Mouse (Mus musculus) embryonic stem cell, embryonic (primary cell): ENCODE measurements around the gene Tmprss6.

Experiments used
- CTCF ChIA-PET, 4 experiments: fragments of 300-600 bp in 2 of 4; fragments of 350-600 bp in 2 of 4; sonication (Branson Sonifier 250); formaldehyde crosslinking; loops; one replicate each; lab custom pipeline; 2022; ENCODE audit warnings: inconsistent platforms in 2 of 4; lab: Charles Lee
- POLR2A ChIA-PET, 4 experiments: fragments of 300-600 bp in 2 of 4; fragments of 350-600 bp in 2 of 4; sonication (Branson Sonifier 250); formaldehyde crosslinking; loops; one replicate each; lab custom pipeline; 2022; ENCODE audit warnings: antibody characterized with exemption in 4 of 4, inconsistent platforms in 1 of 4; lab: Charles Lee

Gene Tmprss6

GRCm38 (mm10) chr15:78422046-78422956 lies 46.1 kb downstream of the Tmprss6 start:
- POLR2A ChIA-PET = interaction anchor here in 3 of 4 experiments (0.6 to 8.1 kb wide), 10 partner anchors 9 to 452 kb away, joined by 3 to 128 read pairs (median 5); partner anchors contain the start of genes Mpst (in 3 of the 3), Tst (in 2 of the 3) and Eif3d (in 1 of the 3)
- CTCF ChIA-PET = interaction anchor here (0.5 to 1.9 kb wide), 42 partner anchors 9 to 1354 kb away, joined by 3 to 15 read pairs (median 4); partner anchors contain the start of genes Mpst (in 2 of the 4), Tst (in 2 of the 4) and Txn2 (in 1 of the 4)

GRCm38 (mm10) chr15:78420395-78420794 lies 48.0 kb downstream of the Tmprss6 start:
- CTCF ChIA-PET = interaction anchor here in 3 of 4 experiments (0.5 to 0.8 kb wide), 5 partner anchors 14 to 412 kb away, joined by 3 to 5 read pairs (median 3); partner anchors contain the start of genes Mpst (in 1 of the 3) and Tst (in 1 of the 3)
- POLR2A ChIA-PET = interaction anchor here in 2 of 4 experiments (0.6 to 8.1 kb wide), 3 partner anchors 13 to 194 kb away, joined by 3 to 128 read pairs (median 26); partner anchors contain the start of genes Mpst (in 2 of the 2) and Tst (in 1 of the 2)

- ChIA-PET CTCF (interaction anchor here in 1 of 4 experiments (0.7 kb wide), 1 partner anchor 25 kb away, joined by 4 read pairs; no protein-coding TSS in a partner anchor), POLR2A (interaction anchor here in 3 of 4 experiments (0.5 to 2.9 kb wide), 6 partner anchors 8 to 554 kb away, joined by 4 to 11 read pairs (median 6); partner anchors contain the start of genes Mpst (in 3 of the 3) and Tst (in 1 of the 3))
These were observed 51.5 kb downstream of the Tmprss6 start for GRCm38 (mm10) chr15:78416937-78417336.

- ChIA-PET CTCF (interaction anchor here in 1 of 4 experiments (0.9 kb wide), 1 partner anchor 9 kb away, joined by 5 read pairs; no protein-coding TSS in a partner anchor), POLR2A (interaction anchor here in 1 of 4 experiments (0.6 kb wide), 1 partner anchor 8 kb away, joined by 3 read pairs; the partner anchor contains the start of genes Mpst and Tst)
These were observed 54.3 kb downstream of the Tmprss6 start for GRCm38 (mm10) chr15:78414157-78414556.

- CTCF ChIA-PET = interaction anchor here in 2 of 4 experiments (0.9 to 1.9 kb wide), 2 partner anchors 9 to 11 kb away, joined by 5 to 9 read pairs; no protein-coding TSS in a partner anchor
- POLR2A ChIA-PET = interaction anchor here in 1 of 4 experiments (0.8 kb wide), 1 partner anchor 810 kb away, joined by 4 read pairs; no protein-coding TSS in a partner anchor
These were observed 54.7 kb downstream of the Tmprss6 start for GRCm38 (mm10) chr15:78413719-78414117.

GRCm38 (mm10) chr15:78413083-78413718 lies 55.2 kb downstream of the Tmprss6 start:
- ChIA-PET POLR2A (interaction anchor here in 1 of 4 experiments (0.8 to 1.1 kb wide), 2 partner anchors 11 to 811 kb away, joined by 4 read pairs; no protein-coding TSS in a partner anchor), CTCF (interaction anchor here in 2 of 4 experiments (0.9 to 1.9 kb wide), 4 partner anchors 10 to 119 kb away, joined by 3 to 9 read pairs (median 4); no protein-coding TSS in a partner anchor)

- ChIA-PET POLR2A (interaction anchor here in 2 of 4 experiments (0.9 to 3.7 kb wide), 9 partner anchors 9 to 31 kb away, joined by 3 to 26 read pairs (median 6); partner anchors contain the start of gene Kctd17 (in 1 of the 2)), CTCF (interaction anchor here in 2 of 4 experiments (0.7 to 3.9 kb wide), 2 partner anchors 13 to 18 kb away, joined by 3 to 14 read pairs; partner anchors contain the start of gene Kctd17 (in 1 of the 2))
These were observed 58.8 kb downstream of the Tmprss6 start for GRCm38 (mm10) chr15:78409570-78410052.

GRCm38 (mm10) chr15:78406293-78406934 lies 62.0 kb downstream of the Tmprss6 start, which contains the start of gene Mpst:
Gene Mpst, plus strand, starts transcription at chr15:78406416.
- CTCF ChIA-PET = interaction anchor here in 2 of 4 experiments (0.7 to 2.6 kb wide), 17 partner anchors 14 to 373 kb away, joined by 3 to 14 read pairs (median 5); partner anchors contain the start of gene Kctd17 (in 1 of the 2)
- POLR2A ChIA-PET = interaction anchor here (0.5 to 4.3 kb wide), 72 partner anchors 8 to 1106 kb away, joined by 3 to 128 read pairs (median 4); partner anchors contain the start of genes Kctd17 (in 3 of the 4), Cacng2 (in 2 of the 4), Eif3d (in 2 of the 4) and Tex33 (in 2 of the 4)

- ChIA-PET POLR2A (interaction anchor here (0.6 to 4.3 kb wide), 65 partner anchors 9 to 1099 kb away, joined by 3 to 128 read pairs (median 4); partner anchors contain the start of genes Kctd17 (in 3 of the 4), Cacng2 (in 2 of the 4), Eif3d (in 2 of the 4) and Tex33 (in 2 of the 4)), CTCF (interaction anchor here in 2 of 4 experiments (0.9 to 2.6 kb wide), 16 partner anchors 15 to 373 kb away, joined by 3 to 14 read pairs (median 6); partner anchors contain the start of gene Kctd17 (in 1 of the 2))
These were observed 62.8 kb downstream of the Tmprss6 start, which contains the start of gene Tst for GRCm38 (mm10) chr15:78405517-78406211. Gene Tst, minus strand, starts transcription at chr15:78405907.

- POLR2A ChIA-PET = interaction anchor here in 3 of 4 experiments (0.8 to 4.3 kb wide), 9 partner anchors 9 to 639 kb away, joined by 3 to 128 read pairs (median 8); partner anchors contain the start of genes Kctd17 (in 1 of the 3) and Tex33 (in 1 of the 3)
- CTCF ChIA-PET = interaction anchor here in 1 of 4 experiments (1.1 to 2.6 kb wide), 3 partner anchors 17 to 43 kb away, joined by 3 to 14 read pairs (median 14); partner anchors contain the start of gene Kctd17
These were observed 63.3 kb downstream of the Tmprss6 start for GRCm38 (mm10) chr15:78405098-78405497.

- CTCF ChIA-PET = no interaction called here
These were observed 64.5 kb downstream of the Tmprss6 start for GRCm38 (mm10) chr15:78403896-78404295.

GRCm38 (mm10) chr15:78403301-78403741 lies 65.1 kb downstream of the Tmprss6 start:
- ChIA-PET POLR2A (interaction anchor here in 1 of 4 experiments (1.2 to 1.3 kb wide), 2 partner anchors 22 to 33 kb away, joined by 3 read pairs; no protein-coding TSS in a partner anchor), CTCF (no interaction called here)

More at GRCm38 (mm10) chr15:78403896-78404295, 64.5 kb downstream of the Tmprss6 start:
- POLR2A ChIA-PET = interaction anchor here in 2 of 4 experiments (1.2 kb wide), 2 partner anchors 21 to 26 kb away, joined by 3 read pairs; no protein-coding TSS in a partner anchor

- ChIA-PET CTCF (interaction anchor here in 2 of 4 experiments (1.0 to 1.5 kb wide), 2 partner anchors 20 to 22 kb away, joined by 3 to 4 read pairs; no protein-coding TSS in a partner anchor), POLR2A (interaction anchor here in 2 of 4 experiments (0.6 to 1.3 kb wide), 4 partner anchors 9 to 580 kb away, joined by 3 to 4 read pairs (median 3); no protein-coding TSS in a partner anchor)
These were observed 66.0 kb downstream of the Tmprss6 start for GRCm38 (mm10) chr15:78402423-78402822.

- CTCF ChIA-PET = interaction anchor here in 2 of 4 experiments (1.0 to 1.5 kb wide), 2 partner anchors 21 to 22 kb away, joined by 3 to 4 read pairs; no protein-coding TSS in a partner anchor
- POLR2A ChIA-PET = interaction anchor here in 2 of 4 experiments (0.6 to 1.3 kb wide), 4 partner anchors 10 to 581 kb away, joined by 3 to 4 read pairs (median 3); no protein-coding TSS in a partner anchor
These were observed 66.5 kb downstream of the Tmprss6 start for GRCm38 (mm10) chr15:78401921-78402320.
